Mouse (Mus musculus) small intestine, adult 2 months (tissue): ENCODE results near the gene Ip6k3. TPM values are rescaled to one million over a fixed set of nuclear protein-coding genes. Genes with fewer than 3 reads are reported as not detected.
A peak's percentile ranks its signal among the peaks of the same experiment; 100 is the strongest.

Experiments
- H3K27ac ChIP-seq: fragments of 200-500 bp; 2 replicates; pipeline ENCODE4 v1.5.1; 2012; ENCODE audit warnings: low read depth, low read length, control low read depth, inconsistent platforms; ENCODE audit not compliant: insufficient read depth
- H3K27me3 ChIP-seq: fragments of 200-500 bp; 2 replicates; pipeline ENCODE4 v1.6.1; 2012; ENCODE audit warnings: mild to moderate bottlenecking, moderate library complexity, low read length, inconsistent platforms; ENCODE audit not compliant: control insufficient read depth, insufficient read depth
- H3K36me3 ChIP-seq: fragments of 200-500 bp; 2 replicates; pipeline ENCODE4 v1.6.1; 2012; ENCODE audit warnings: mild to moderate bottlenecking, low read length, control low read depth, inconsistent platforms; ENCODE audit not compliant: control insufficient read depth, insufficient read depth
- H3K4me1 ChIP-seq: fragments of 200-500 bp; 2 replicates; pipeline ENCODE4 v1.6.1; 2012; ENCODE audit warnings: low read length, inconsistent platforms, mixed read lengths; ENCODE audit not compliant: control insufficient read depth, insufficient read depth, insufficient read length
- H3K4me3 ChIP-seq: fragments of 200-500 bp; 2 replicates; pipeline ENCODE4 v1.5.1; 2012; ENCODE audit warnings: low read depth, mild to moderate bottlenecking, control low read depth, inconsistent platforms, low read length, moderate library complexity
- CTCF ChIP-seq: fragments of 200-500 bp; IDR thresholded peaks from 2 replicates; pipeline ENCODE4 v1.5.1; 2012; ENCODE audit warnings: low read depth, mild to moderate bottlenecking, control low read depth, inconsistent platforms, low read length, moderate library complexity, mixed read lengths; ENCODE audit not compliant: insufficient replicate concordance, insufficient read length; ENCODE audit errors: extremely low read depth
- POLR2A ChIP-seq: fragments of 200-500 bp; IDR thresholded peaks from 2 replicates; pipeline ENCODE4 v1.6.1; 2012; ENCODE audit warnings: low read depth, mild to moderate bottlenecking, control low read depth, inconsistent platforms, low read length, moderate library complexity
- WGBS: fragments of 180-500 bp; shearing (Covaris S2); methylation state at CpG from one replicate; pipeline ENCODE4 v1.1.7; 2018; 5-methylcytosine and 5-hydroxymethylcytosine counted together
- polyA plus RNA-seq: library from polyadenylated mRNA; depleted of rRNA; stranded (reverse); fragments of >200 nt; gene quantifications from 2 replicates; pipeline ENCODE4 v1.2.3, GENCODE M21; 2012

The Ip6k3 gene
- polyA plus RNA-seq, 1 experiment, result not detected

GRCm38 (mm10) chr17:27119540-27119895 is 48.1 kb downstream of the Ip6k3 start:
- H3K27me3 ChIP-seq, result no peaks in the 10 kb centered on the region
- H3K27ac ChIP-seq, result no peak overlapping the region
- peaks cover 79% of the 10 kb centered on the region for H3K36me3 ChIP-seq
- H3K4me3 ChIP-seq, result no peak overlapping the region
- peaks cover 9% of the 10 kb centered on the region for H3K4me1 ChIP-seq
- WGBS, result 85% methylated on average over 4 of the region's 4 CpGs
- TF ChIP-seq POLR2A, result no peak
- TF ChIP-seq CTCF, result no peak

GRCm38 (mm10) chr17:27118676-27119539 is 48.7 kb downstream of the Ip6k3 start:
- Histone ChIP-seq H3K27ac (no peak overlapping the region), H3K4me1 (peaks cover 9% of the 10 kb centered on the region), H3K27me3 (no peaks in the 10 kb centered on the region), H3K36me3 (peaks cover 79% of the 10 kb centered on the region), H3K4me3 (no peak overlapping the region)
- TF ChIP-seq CTCF, result no peak
- no peak for TF ChIP-seq POLR2A
- 78% methylated on average over 25 of the region's 25 CpGs for WGBS

- Histone ChIP-seq H3K4me1 (peaks cover 4% of the 10 kb centered on the region; the same call in 1 of the 2 replicates), H3K27ac (no peak overlapping the region), H3K36me3 (peaks cover 66% of the 10 kb centered on the region), H3K27me3 (no peaks in the 10 kb centered on the region), H3K4me3 (no peak overlapping the region)
- WGBS, result 82% methylated on average over 7 of the region's 7 CpGs
- TF ChIP-seq POLR2A (no peak), CTCF (no peak)
Observed at GRCm38 (mm10) chr17:27110072-27110471, 57.5 kb downstream of the Ip6k3 start.

GRCm38 (mm10) chr17:27107936-27108335 is 59.7 kb downstream of the Ip6k3 start:
- WGBS, result 45% methylated on average over 6 of the region's 6 CpGs
- TF ChIP-seq POLR2A, result no peak
- Histone ChIP-seq H3K27me3 (no peaks in the 10 kb centered on the region), H3K36me3 (peaks cover 64% of the 10 kb centered on the region), H3K4me1 (peaks cover 4% of the 10 kb centered on the region; the same call in 1 of the 2 replicates), H3K4me3 (no peak overlapping the region), H3K27ac (no peak overlapping the region)

- Histone ChIP-seq H3K27ac (no peak overlapping the region), H3K4me1 (peaks cover 4% of the 10 kb centered on the region), H3K27me3 (no peaks in the 10 kb centered on the region), H3K36me3 (peaks cover 63% of the 10 kb centered on the region), H3K4me3 (no peak overlapping the region)
- TF ChIP-seq CTCF (peak; percentile 37; the same call in 1 of the 2 replicates), POLR2A (no peak)
- WGBS, result 87% methylated on average over 9 of the region's 9 CpGs
Observed at GRCm38 (mm10) chr17:27106745-27107144, 60.9 kb downstream of the Ip6k3 start.

GRCm38 (mm10) chr17:27105698-27106470 is 61.7 kb downstream of the Ip6k3 start:
- 57% methylated on average over 10 of the region's 18 CpGs for WGBS
- peaks cover 62% of the 10 kb centered on the region for H3K36me3 ChIP-seq
- TF ChIP-seq POLR2A (no peak), CTCF (no peak)
- H3K4me1 ChIP-seq, result peaks cover 4% of the 10 kb centered on the region
- H3K27ac ChIP-seq, result no peak overlapping the region
- H3K27me3 ChIP-seq, result no peaks in the 10 kb centered on the region
- H3K4me3 ChIP-seq, result no peak overlapping the region

- no peak overlapping the region for H3K27ac ChIP-seq
- H3K4me1 ChIP-seq, result no peaks in the 10 kb centered on the region; the same call in 1 of the 2 replicates
- no peaks in the 10 kb centered on the region for H3K27me3 ChIP-seq
- WGBS, result 86% methylated on average over 5 of the region's 5 CpGs
- peaks cover 72% of the 10 kb centered on the region for H3K36me3 ChIP-seq
- TF ChIP-seq POLR2A, result no peak
- TF ChIP-seq CTCF, result no peak
- H3K4me3 ChIP-seq, result no peak overlapping the region
Observed at GRCm38 (mm10) chr17:27101675-27102074, 65.9 kb downstream of the Ip6k3 start.
